Mouse (Mus musculus) stomach, embryonic 14.5 days (tissue): ENCODE measurements around the gene Apom. TPM values are rescaled to one million over a fixed set of nuclear protein-coding genes. Genes with fewer than 3 reads are reported as not detected.
A peak's percentile ranks its signal among the peaks of the same experiment; 100 is the strongest.

Source experiments
- ATAC-seq: fragments of 200-750 bp; cut with Nextera tagmentation; 2 replicates; pipeline ENCODE4 v1.8.0; 2017; ENCODE audit warnings: low read depth, moderate TSS enrichment; ENCODE audit not compliant: insufficient number of reproducible peaks, insufficient read depth, low FRiP score
- H3K27ac ChIP-seq: fragments of 300-500 bp; sonication (generic); 2 replicates; pipeline ENCODE4 v1.5.1; 2014; ENCODE audit warnings: mild to moderate bottlenecking, low read length, moderate library complexity, mixed read lengths
- H3K27me3 ChIP-seq: fragments of 300-500 bp; sonication (generic); 2 replicates; pipeline ENCODE4 v1.6.1; 2014; ENCODE audit warnings: low read length, control low read depth, mixed read lengths; ENCODE audit not compliant: control insufficient read depth, insufficient read depth
- H3K36me3 ChIP-seq: fragments of 300-500 bp; sonication (generic); 2 replicates; pipeline ENCODE4 v1.6.1; 2014; ENCODE audit warnings: mild to moderate bottlenecking, control low read depth, low read length, moderate library complexity, mixed read lengths; ENCODE audit not compliant: control insufficient read depth, insufficient read depth
- H3K4me1 ChIP-seq: fragments of 300-500 bp; sonication (generic); 2 replicates; pipeline ENCODE4 v1.6.1; 2014; ENCODE audit warnings: low read length, control low read depth, mixed read lengths; ENCODE audit not compliant: control insufficient read depth, insufficient read depth
- H3K4me2 ChIP-seq: fragments of 300-500 bp; sonication (generic); replicated peaks from 2 replicates; pipeline ENCODE4 v1.6.1; 2014; ENCODE audit warnings: low read depth, low read length, control low read depth
- H3K4me3 ChIP-seq: fragments of 300-500 bp; sonication (generic); 2 replicates; pipeline ENCODE4 v1.5.1; 2014; ENCODE audit warnings: low read depth, low read length, control low read depth
- H3K9ac ChIP-seq: fragments of 300-500 bp; sonication (generic); replicated peaks from 2 replicates; pipeline ENCODE4 v1.6.1; 2014; ENCODE audit warnings: low read depth, mild to moderate bottlenecking, control low read depth, low read length, moderate library complexity, mixed read lengths
- H3K9me3 ChIP-seq: fragments of 300-500 bp; sonication (generic); 2 replicates; pipeline ENCODE4 v1.6.1; 2016; ENCODE audit warnings: low read depth, low read length, control low read depth; ENCODE audit not compliant: control insufficient read depth
- WGBS: fragments of 180-500 bp; shearing (Covaris S2); extraction: QIAGEN DNeasy Blood & Tissue Kit; methylation state at CpG from one replicate; pipeline ENCODE4 v1.1.7; 2014; 5-methylcytosine and 5-hydroxymethylcytosine counted together
- polyA plus RNA-seq: library from polyadenylated mRNA; unstranded; fragments of >200 nt; fragmentation: Nextera tagmentation; extraction: Ambion mirVana; gene quantifications from 2 replicates; pipeline ENCODE4 v1.2.1, GENCODE M21; 2014

Gene Apom
- polyA plus RNA-seq, 1 experiment from 2014 or later, result 0.75 TPM

DNA sequence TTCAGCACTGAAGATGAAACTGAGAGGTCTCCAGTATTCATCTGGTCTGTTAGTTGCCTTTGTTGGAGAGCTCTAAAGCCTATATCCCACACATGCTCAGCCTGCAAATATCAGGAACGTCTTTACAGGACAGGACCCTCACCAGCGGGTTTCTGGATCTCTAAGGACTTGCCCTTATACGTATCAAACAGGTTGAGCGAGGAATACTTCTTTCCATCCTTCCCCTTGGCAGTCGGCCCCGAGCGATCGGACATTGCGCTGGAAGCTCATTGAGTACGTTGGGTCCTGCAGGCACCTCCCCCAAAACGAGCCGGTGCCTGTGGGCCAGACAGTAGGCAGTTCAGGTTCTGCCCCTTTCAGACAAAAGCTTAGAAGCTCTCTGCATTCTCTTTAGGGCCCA, 30.9 kb upstream of the Apom start:
- no peak for ATAC-seq
- Histone ChIP-seq H3K27me3 (no peaks in the 10 kb centered on the region), H3K4me2 (peak overlapping the region; percentile 59), H3K36me3 (peaks cover 46% of the 10 kb centered on the region), H3K4me3 (peak overlapping the region; percentile 99), H3K27ac (no peak overlapping the region), H3K4me1 (peaks cover 18% of the 10 kb centered on the region), H3K9ac (peak overlapping the region; percentile 100), H3K9me3 (no peaks in the 10 kb centered on the region)
- 36% methylated on average over 12 of the region's 12 CpGs for WGBS

DNA sequence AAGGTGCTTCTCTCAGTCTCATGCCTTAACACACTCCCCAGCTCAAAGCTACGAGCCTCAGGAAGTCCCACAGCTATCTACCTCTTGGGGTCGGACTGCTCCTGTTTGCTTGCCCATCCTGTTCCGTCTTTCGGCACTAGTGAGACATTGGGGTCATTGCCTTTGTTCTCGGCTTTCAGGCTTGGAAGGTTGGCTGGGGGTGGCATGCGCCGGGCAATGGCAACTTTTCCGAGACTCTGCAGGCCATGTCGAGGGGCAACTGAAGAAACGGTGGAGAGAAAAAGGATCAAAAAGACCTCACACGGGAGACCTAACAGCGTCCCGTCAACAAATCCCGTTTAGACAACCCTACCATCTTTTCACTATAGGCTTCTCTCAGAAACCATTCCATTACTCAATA, 30.3 kb upstream of the Apom start:
- no peak overlapping the region for H3K9ac ChIP-seq
- WGBS, result 71% methylated on average over 14 of the region's 14 CpGs
- H3K4me1 ChIP-seq, result peaks cover 18% of the 10 kb centered on the region
- H3K27me3 ChIP-seq, result no peaks in the 10 kb centered on the region
- peaks cover 52% of the 10 kb centered on the region for H3K36me3 ChIP-seq
- H3K9me3 ChIP-seq, result no peaks in the 10 kb centered on the region
- ATAC-seq, result no peak
- peak overlapping the region; percentile 99; the same call in 1 of the 2 replicates for H3K4me3 ChIP-seq
- H3K4me2 ChIP-seq, result peak overlapping the region; percentile 59
- H3K27ac ChIP-seq, result no peak overlapping the region

- Histone ChIP-seq H3K4me1 (peaks cover 16% of the 10 kb centered on the region), H3K9ac (no peak overlapping the region), H3K27me3 (no peaks in the 10 kb centered on the region), H3K27ac (no peak overlapping the region), H3K9me3 (no peaks in the 10 kb centered on the region), H3K36me3 (peaks cover 60% of the 10 kb centered on the region), H3K4me3 (no peak overlapping the region), H3K4me2 (no peak overlapping the region)
- WGBS, result 81% methylated on average over 11 of the region's 11 CpGs
- no peak for ATAC-seq
Observed at GRCm38 (mm10) chr17:35161421-35161820, 29.6 kb upstream of the Apom start.

DNA sequence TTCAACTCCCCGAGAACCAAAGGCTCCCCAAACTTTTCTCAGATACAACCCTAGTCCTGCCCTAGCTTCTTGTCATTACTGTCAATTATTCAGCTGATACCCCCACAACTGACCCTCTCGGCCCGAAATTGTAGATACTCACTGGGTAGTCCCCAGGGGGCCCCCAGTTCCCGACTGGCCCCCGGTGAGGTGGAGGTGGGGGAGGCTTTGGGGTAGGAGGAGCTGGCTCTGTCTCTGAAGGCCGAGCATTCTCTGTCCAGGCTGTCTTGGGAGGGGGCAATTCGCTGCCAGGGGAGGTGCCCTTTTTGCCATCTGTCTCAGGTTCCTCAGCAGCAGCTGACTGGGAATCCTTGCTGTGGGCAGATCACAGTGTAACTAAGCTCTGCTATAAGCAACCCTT, 27.8 kb upstream of the Apom start:
- Histone ChIP-seq H3K36me3 (peaks cover 77% of the 10 kb centered on the region), H3K9ac (no peak overlapping the region), H3K4me1 (peaks cover 12% of the 10 kb centered on the region), H3K9me3 (no peaks in the 10 kb centered on the region), H3K27me3 (no peaks in the 10 kb centered on the region), H3K4me2 (no peak overlapping the region), H3K27ac (no peak overlapping the region), H3K4me3 (no peak overlapping the region)
- 87% methylated on average over 7 of the region's 7 CpGs for WGBS
- ATAC-seq, result no peak

- Histone ChIP-seq H3K4me2 (no peak overlapping the region), H3K4me1 (peaks cover 12% of the 10 kb centered on the region), H3K9me3 (no peaks in the 10 kb centered on the region), H3K27me3 (no peaks in the 10 kb centered on the region), H3K27ac (no peak overlapping the region), H3K4me3 (no peak overlapping the region), H3K9ac (no peak overlapping the region), H3K36me3 (peaks cover 83% of the 10 kb centered on the region)
- no peak for ATAC-seq
- 90% methylated on average over 16 of the region's 16 CpGs for WGBS
Observed at GRCm38 (mm10) chr17:35158850-35159593, 27.2 kb upstream of the Apom start.

GRCm38 (mm10) chr17:35157661-35158175, 25.9 kb upstream of the Apom start:
- no peak overlapping the region for H3K4me3 ChIP-seq
- H3K27me3 ChIP-seq, result no peaks in the 10 kb centered on the region
- H3K27ac ChIP-seq, result no peak overlapping the region
- H3K9ac ChIP-seq, result no peak overlapping the region
- H3K36me3 ChIP-seq, result peaks cover 97% of the 10 kb centered on the region
- H3K4me2 ChIP-seq, result no peak overlapping the region
- H3K9me3 ChIP-seq, result no peaks in the 10 kb centered on the region
- H3K4me1 ChIP-seq, result peaks cover 9% of the 10 kb centered on the region
- WGBS, result 87% methylated on average over 8 of the region's 8 CpGs
- no peak for ATAC-seq

GRCm38 (mm10) chr17:35157254-35157653, 25.4 kb upstream of the Apom start:
- Histone ChIP-seq H3K36me3 (peaks cover 100% of the 10 kb centered on the region), H3K27me3 (no peaks in the 10 kb centered on the region), H3K9ac (no peak overlapping the region), H3K4me3 (no peak overlapping the region), H3K27ac (no peak overlapping the region), H3K9me3 (no peaks in the 10 kb centered on the region), H3K4me1 (peaks cover 4% of the 10 kb centered on the region; the same call in 1 of the 2 replicates), H3K4me2 (no peak overlapping the region)
- WGBS, result 89% methylated on average over 8 of the region's 8 CpGs
- ATAC-seq, result no peak

DNA sequence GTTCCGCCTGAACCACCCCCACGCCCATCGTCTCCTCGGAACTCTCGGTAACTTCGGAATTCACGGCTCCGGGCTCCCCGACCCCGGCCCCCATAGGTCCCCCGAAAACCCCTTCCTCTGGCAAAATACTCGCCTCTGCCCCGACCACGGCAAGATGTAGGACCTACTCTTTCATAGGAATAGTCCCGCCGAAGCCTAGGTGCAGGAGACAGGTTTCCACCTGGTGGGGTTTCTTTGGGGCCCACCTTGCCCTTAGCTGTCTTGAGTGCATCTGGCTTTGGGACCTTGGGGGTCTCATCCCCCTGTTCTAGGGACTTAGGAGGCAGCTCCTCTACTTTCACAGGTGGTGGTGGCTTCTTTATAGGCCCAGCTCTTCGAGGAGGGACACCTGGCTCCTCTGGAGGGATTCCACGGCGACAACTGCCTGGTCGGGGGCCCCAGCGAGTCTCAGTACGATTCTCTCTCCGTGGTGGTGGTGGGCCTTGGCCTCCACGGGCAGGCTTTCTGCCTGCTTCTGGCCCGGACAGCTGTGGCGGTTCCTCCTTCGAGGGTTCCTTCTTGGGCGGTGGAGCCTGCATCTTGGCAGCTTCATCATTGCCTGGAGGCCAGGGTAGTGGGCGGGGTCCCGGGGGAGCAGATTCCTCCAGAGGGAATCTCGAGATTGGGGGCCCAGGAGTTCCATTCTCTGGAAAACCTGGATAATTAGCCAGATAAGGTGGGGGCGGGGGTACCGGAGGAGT, 24.8 kb upstream of the Apom start:
- 91% methylated on average over 33 of the region's 33 CpGs for WGBS
- Histone ChIP-seq H3K4me1 (no peaks in the 10 kb centered on the region), H3K9me3 (no peaks in the 10 kb centered on the region), H3K36me3 (peaks cover 99% of the 10 kb centered on the region), H3K4me3 (no peak overlapping the region), H3K4me2 (no peak overlapping the region), H3K27ac (no peak overlapping the region), H3K9ac (no peak overlapping the region), H3K27me3 (no peaks in the 10 kb centered on the region)
- no peak for ATAC-seq
